In the genomic region with DNA sequence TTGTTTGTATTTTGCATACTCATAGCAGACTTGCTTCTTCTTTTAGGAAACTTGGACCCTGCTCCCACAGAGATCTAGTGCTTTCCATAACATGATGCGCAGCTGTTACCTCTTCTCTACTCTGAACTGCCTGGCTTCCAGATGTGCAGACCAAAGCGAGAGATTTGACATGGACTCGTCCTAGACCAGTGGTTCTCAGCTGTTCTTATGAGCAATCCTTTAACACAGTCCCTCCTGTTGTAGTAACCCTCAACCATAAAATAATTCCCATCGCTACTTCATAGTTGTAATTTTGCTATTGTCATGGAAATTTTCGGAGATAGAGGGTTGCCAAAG, we compare ENCODE assay signal across 7 mouse cellular contexts.
DNase-seq lines count a peak whose midpoint lies in the region; ATAC-seq lines count a peak whose summit lies in the region.

No protein-coding gene starts in this region.

- peaks cover 13% of the 10 kb centered on the region for H3K4me1 ChIP-seq in lung, embryonic 16.5 days (replicated peaks; ENCODE audit: control insufficient read depth, insufficient read depth, low read length)
- H3K4me1 ChIP-seq in heart, embryonic 16.5 days (ENCODE audit: control insufficient read depth, insufficient read depth, low read length) = peaks cover 13% of the 10 kb centered on the region
- peaks cover 9% of the 10 kb centered on the region; the same call in 1 of the 2 replicates for H3K4me1 ChIP-seq in liver, embryonic 11.5 days (replicated peaks; ENCODE audit: control insufficient read depth, insufficient read depth, low read length)
- H3K4me1 ChIP-seq in stomach, embryonic 16.5 days (ENCODE audit: control insufficient read depth, insufficient read depth, low read length) = peaks cover 9% of the 10 kb centered on the region

- H3K36me3 ChIP-seq in lung, embryonic 16.5 days (ENCODE audit: control insufficient read depth, insufficient read depth, low read length) = no peaks in the 10 kb centered on the region
- no peaks in the 10 kb centered on the region for H3K36me3 ChIP-seq in heart, embryonic 16.5 days (ENCODE audit: control insufficient read depth, insufficient read depth)
- H3K36me3 ChIP-seq in liver, embryonic 11.5 days (ENCODE audit: control insufficient read depth, insufficient read depth, low read length) = no peaks in the 10 kb centered on the region
- H3K36me3 ChIP-seq in stomach, embryonic 16.5 days (ENCODE audit: control insufficient read depth, insufficient read depth, low read length) = no peaks in the 10 kb centered on the region

- no peak for DNase-seq in lung, postnatal 36 days
- DNase-seq in liver, embryonic 11.5 days (ENCODE audit: low spot score) = no peak
- no peak for DNase-seq in left cerebral cortex, postnatal 25 days (ENCODE audit: low spot score in 2 of 2)
- DNase-seq in right cerebral cortex, adult 18-20 months = no peak

- no peaks in the 10 kb centered on the region for H3K9me3 ChIP-seq in lung, embryonic 16.5 days (ENCODE audit: control insufficient read depth, low read length)
- H3K9me3 ChIP-seq in heart, embryonic 16.5 days (replicated peaks; ENCODE audit: control insufficient read depth, low read length) = no peaks in the 10 kb centered on the region
- H3K9me3 ChIP-seq in liver, embryonic 11.5 days (ENCODE audit: control insufficient read depth, low read length) = no peaks in the 10 kb centered on the region
- H3K9me3 ChIP-seq in stomach, embryonic 16.5 days (replicated peaks; ENCODE audit: control insufficient read depth, low read length) = no peaks in the 10 kb centered on the region

- peak overlapping the region; percentile 95 for H3K27ac ChIP-seq in lung, embryonic 16.5 days (ENCODE audit: low read length)
- H3K27ac ChIP-seq in heart, embryonic 16.5 days (ENCODE audit: low read length) = peak overlapping the region; percentile 53; the same call in 1 of the 2 replicates
- no peak overlapping the region for H3K27ac ChIP-seq in liver, embryonic 11.5 days (ENCODE audit: low read depth, low read length)
- H3K27ac ChIP-seq in stomach, embryonic 16.5 days (ENCODE audit: low read length) = peak overlapping the region; percentile 92

- H3K27me3 ChIP-seq in lung, embryonic 16.5 days (ENCODE audit: control insufficient read depth, insufficient read depth, low read depth, low read length) = no peaks in the 10 kb centered on the region
- H3K27me3 ChIP-seq in heart, embryonic 16.5 days (ENCODE audit: control insufficient read depth, insufficient read depth, low read length) = no peaks in the 10 kb centered on the region
- peaks cover 12% of the 10 kb centered on the region for H3K27me3 ChIP-seq in liver, embryonic 11.5 days (replicated peaks; ENCODE audit: control insufficient read depth, insufficient read depth, low read length)
- no peaks in the 10 kb centered on the region for H3K27me3 ChIP-seq in stomach, embryonic 16.5 days (ENCODE audit: control insufficient read depth, insufficient read depth, low read length)

- H3K4me3 ChIP-seq in lung, embryonic 16.5 days (ENCODE audit: low read length) = peak overlapping the region; percentile 60
- H3K4me3 ChIP-seq in heart, embryonic 16.5 days (ENCODE audit: low read length) = peak overlapping the region; percentile 59
- peak overlapping the region; percentile 44; the same call in 1 of the 2 replicates for H3K4me3 ChIP-seq in liver, embryonic 11.5 days (ENCODE audit: low read depth, low read length)
- peak overlapping the region; percentile 54 for H3K4me3 ChIP-seq in stomach, embryonic 16.5 days (replicated peaks; ENCODE audit: low read length)

- peak overlapping the region; percentile 95 for H3K4me2 ChIP-seq in lung, embryonic 16.5 days (ENCODE audit: low read depth, low read length)
- peak overlapping the region; percentile 78 for H3K4me2 ChIP-seq in heart, embryonic 16.5 days (ENCODE audit: low read depth, low read length)
- H3K4me2 ChIP-seq in liver, embryonic 11.5 days = peak overlapping the region; percentile 72
- H3K4me2 ChIP-seq in stomach, embryonic 16.5 days (ENCODE audit: low read depth, low read length) = peak overlapping the region; percentile 92

- 49% methylated on average over 5 of the region's 5 CpGs for WGBS in lung, embryonic 16.5 days
- 60% methylated on average over 5 of the region's 5 CpGs for WGBS in heart, embryonic 16.5 days
- WGBS in liver, embryonic 11.5 days = 60% methylated on average over 5 of the region's 5 CpGs
- 53% methylated on average over 5 of the region's 5 CpGs for WGBS in stomach, embryonic 16.5 days

- intact Hi-C loops in left cerebral cortex, postnatal 25 days (cut with DNase I) = loop anchor here (5.0 kb wide), 1 partner anchor 294 kb away; the partner anchor contains the start of gene Map3k1

- peak overlapping the region; percentile 81 for H3K9ac ChIP-seq in lung, embryonic 16.5 days (ENCODE audit: low read length)
- peak overlapping the region; percentile 63 for H3K9ac ChIP-seq in heart, embryonic 16.5 days (ENCODE audit: low read length)
- no peak overlapping the region for H3K9ac ChIP-seq in liver, embryonic 11.5 days (ENCODE audit: low read depth, low read length)
- peak overlapping the region; percentile 72 for H3K9ac ChIP-seq in stomach, embryonic 16.5 days (ENCODE audit: low read length)

- ATAC-seq in lung, embryonic 16.5 days (ENCODE audit: low read depth) = no peak
- ATAC-seq in heart, embryonic 16.5 days (replicated peaks; ENCODE audit: extremely low read depth, insufficient read depth, low FRiP score) = no peak
- no peak for ATAC-seq in liver, embryonic 11.5 days (replicated peaks; ENCODE audit: low FRiP score)
- no peak for ATAC-seq in stomach, embryonic 16.5 days (ENCODE audit: insufficient read depth, low FRiP score)
